Mouse (Mus musculus) forebrain, embryonic 15.5 days (tissue): ENCODE results near the gene Zcchc7. TPM values are rescaled to one million over a fixed set of nuclear protein-coding genes. Genes with fewer than 3 reads are reported as not detected.

Source experiments
- ATAC-seq: fragments of 200-750 bp; cut with Nextera tagmentation; replicated peaks from 2 replicates; pipeline ENCODE4 v1.8.0; 2017; ENCODE audit warnings: mild to moderate bottlenecking, moderate TSS enrichment, moderate library complexity
- H3K27ac ChIP-seq: fragments of 300-500 bp; sonication (generic); replicated peaks from 2 replicates; pipeline ENCODE4 v1.5.1; 2015; ENCODE audit warnings: mild to moderate bottlenecking, inconsistent platforms
- H3K27me3 ChIP-seq: fragments of 300-500 bp; sonication (generic); 2 replicates; pipeline ENCODE4 v1.6.1; 2015; ENCODE audit warnings: inconsistent platforms
- H3K36me3 ChIP-seq: fragments of 300-500 bp; sonication (generic); 2 replicates; pipeline ENCODE4 v1.6.1; 2015; ENCODE audit warnings: mild to moderate bottlenecking, inconsistent platforms
- H3K4me1 ChIP-seq: fragments of 300-500 bp; sonication (generic); 2 replicates; pipeline ENCODE4 v1.6.1; 2015; ENCODE audit warnings: inconsistent platforms
- H3K4me2 ChIP-seq: fragments of 300-500 bp; sonication (generic); replicated peaks from 2 replicates; pipeline ENCODE4 v1.6.1; 2015; ENCODE audit warnings: mild to moderate bottlenecking, inconsistent platforms
- H3K4me3 ChIP-seq: fragments of 300-500 bp; sonication (generic); 2 replicates; pipeline ENCODE4 v1.5.1; 2015; ENCODE audit warnings: mild to moderate bottlenecking, inconsistent platforms
- H3K9ac ChIP-seq: fragments of 300-500 bp; sonication (generic); replicated peaks from 2 replicates; pipeline ENCODE4 v1.6.1; 2015; ENCODE audit warnings: mild to moderate bottlenecking, inconsistent platforms
- H3K9me3 ChIP-seq: fragments of 300-500 bp; sonication (generic); 2 replicates; pipeline ENCODE4 v1.6.1; 2016; ENCODE audit warnings: inconsistent platforms
- WGBS: fragments of 180-500 bp; shearing (Covaris S2); methylation state at CpG from one replicate; pipeline ENCODE4 v1.1.7; 2015; ENCODE audit warnings: mixed read lengths; 5-methylcytosine and 5-hydroxymethylcytosine counted together
- polyA plus RNA-seq: library from polyadenylated mRNA; unstranded; fragments of >200 nt; fragmentation: Nextera tagmentation; extraction: Ambion mirVana; gene quantifications from 2 replicates; pipeline ENCODE4 v1.2.1, GENCODE M21; 2015

Zcchc7 gene
- polyA plus RNA-seq, 1 experiment from 2014 or later = 39.8 TPM

DNA sequence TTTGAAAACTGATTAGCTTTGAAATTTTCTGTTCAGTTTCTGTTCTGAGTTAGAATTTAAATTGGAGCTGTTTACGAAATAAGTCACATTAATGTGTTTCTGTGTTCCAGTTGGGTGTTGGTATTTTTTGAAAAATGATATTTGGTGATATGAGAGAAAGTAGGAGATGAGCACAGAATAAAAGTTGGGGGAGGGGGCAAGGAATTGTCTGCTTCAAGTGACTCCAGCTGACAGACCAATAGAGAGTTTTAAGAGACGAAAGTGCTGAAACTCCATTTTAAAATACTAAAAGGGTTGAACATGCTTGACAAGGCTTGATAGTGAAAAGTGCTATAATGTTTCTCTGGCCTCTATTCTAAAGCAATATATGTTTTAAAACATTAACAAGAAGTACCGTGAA lies 21.4 kb downstream of the Zcchc7 start:
- Histone ChIP-seq H3K4me3 (no peak overlapping the region), H3K27me3 (no peaks in the 10 kb centered on the region), H3K4me2 (no peak overlapping the region), H3K4me1 (peaks cover 2% of the 10 kb centered on the region; the same call in 1 of the 2 replicates), H3K9ac (no peak overlapping the region), H3K27ac (no peak overlapping the region), H3K9me3 (no peaks in the 10 kb centered on the region), H3K36me3 (no peaks in the 10 kb centered on the region)
- ATAC-seq = no peak
- WGBS = 76% methylated on average over 3 of the region's 3 CpGs

DNA sequence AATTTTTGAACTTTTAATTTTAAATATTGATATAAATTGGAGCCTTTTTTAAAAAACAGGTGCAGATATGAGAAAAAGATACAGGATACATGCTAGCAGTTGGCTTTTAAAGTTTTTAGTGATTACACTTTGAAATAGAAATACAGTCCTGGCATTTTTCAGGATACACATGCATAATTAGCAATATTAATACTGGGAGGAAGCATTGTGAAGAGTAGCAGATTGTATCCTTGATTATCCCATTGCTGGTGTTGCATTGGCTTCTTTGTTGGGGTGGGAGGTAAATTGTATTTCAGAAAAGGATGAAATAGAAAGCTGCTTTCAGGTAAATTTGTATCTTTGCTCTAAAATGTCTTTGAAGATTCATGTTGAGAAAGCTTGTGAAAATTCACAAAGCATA lies 22.0 kb downstream of the Zcchc7 start:
- H3K27me3 ChIP-seq = no peaks in the 10 kb centered on the region
- H3K4me1 ChIP-seq = peaks cover 2% of the 10 kb centered on the region; the same call in 1 of the 2 replicates
- ATAC-seq = no peak
- H3K36me3 ChIP-seq = no peaks in the 10 kb centered on the region
- no peak overlapping the region for H3K4me2 ChIP-seq
- no peaks in the 10 kb centered on the region for H3K9me3 ChIP-seq
- no peak overlapping the region for H3K27ac ChIP-seq
- no peak overlapping the region for H3K9ac ChIP-seq
- no peak overlapping the region for H3K4me3 ChIP-seq

DNA sequence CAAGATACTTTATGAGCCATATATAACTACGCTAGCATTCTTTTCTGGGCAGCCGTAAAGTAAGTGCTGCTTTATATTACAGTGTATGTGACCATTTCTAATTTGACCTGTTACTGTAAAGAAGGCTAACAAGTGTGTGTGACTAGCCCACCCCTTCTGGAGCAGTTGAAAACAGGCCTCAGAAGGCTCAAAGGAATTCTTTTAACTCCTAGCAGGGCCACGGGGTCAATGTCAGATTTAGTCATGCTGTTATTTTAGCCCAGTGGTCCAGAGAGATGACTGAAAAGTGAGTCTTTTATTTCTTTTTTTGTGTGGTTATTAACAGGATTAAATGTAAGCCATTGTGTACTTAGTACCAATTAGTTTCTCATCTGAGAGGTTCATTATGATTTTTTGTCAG lies 22.6 kb downstream of the Zcchc7 start:
- WGBS = 36% methylated on average over 3 of the region's 3 CpGs
- H3K27ac ChIP-seq = no peak overlapping the region
- H3K9me3 ChIP-seq = no peaks in the 10 kb centered on the region
- no peaks in the 10 kb centered on the region for H3K36me3 ChIP-seq
- H3K4me2 ChIP-seq = no peak overlapping the region
- H3K27me3 ChIP-seq = no peaks in the 10 kb centered on the region
- no peak overlapping the region for H3K4me3 ChIP-seq
- H3K4me1 ChIP-seq = peaks cover 2% of the 10 kb centered on the region; the same call in 1 of the 2 replicates
- ATAC-seq = no peak
- H3K9ac ChIP-seq = no peak overlapping the region

DNA sequence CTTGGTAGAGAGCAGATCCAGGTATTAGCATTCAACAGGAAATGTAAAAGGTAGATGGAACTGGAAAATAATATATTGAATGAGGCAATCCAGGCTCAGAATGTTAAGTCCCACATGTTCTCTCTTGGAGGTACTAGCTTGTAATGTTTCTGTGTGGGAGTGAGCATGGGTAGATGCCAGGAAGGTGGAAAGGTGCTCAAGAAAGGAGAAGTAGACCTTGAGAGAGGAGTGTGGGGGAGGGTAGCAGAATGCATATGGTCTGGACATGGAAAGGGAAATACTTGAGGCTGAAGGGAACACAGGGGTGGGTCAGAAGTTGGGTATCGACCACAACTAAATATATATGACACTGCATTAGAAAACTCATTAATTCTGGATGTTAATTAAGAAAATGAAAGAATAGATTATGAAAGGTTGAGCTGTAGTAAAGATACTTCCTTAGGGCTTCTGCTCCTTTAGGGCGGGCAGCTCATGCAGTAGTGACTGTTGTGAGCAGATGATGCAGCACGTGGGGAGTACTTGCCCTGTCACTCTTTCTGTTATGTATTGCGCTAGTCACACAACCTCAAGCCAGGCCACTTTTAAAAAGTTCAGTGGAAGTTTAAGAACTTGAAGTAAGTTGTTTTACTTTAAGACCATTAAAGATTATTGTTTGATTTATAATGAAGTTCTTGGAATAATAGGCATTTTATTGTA lies 24.9 kb downstream of the Zcchc7 start:
- WGBS = 61% methylated on average over 4 of the region's 4 CpGs
- ATAC-seq = no peak
- H3K27me3 ChIP-seq = no peaks in the 10 kb centered on the region

DNA sequence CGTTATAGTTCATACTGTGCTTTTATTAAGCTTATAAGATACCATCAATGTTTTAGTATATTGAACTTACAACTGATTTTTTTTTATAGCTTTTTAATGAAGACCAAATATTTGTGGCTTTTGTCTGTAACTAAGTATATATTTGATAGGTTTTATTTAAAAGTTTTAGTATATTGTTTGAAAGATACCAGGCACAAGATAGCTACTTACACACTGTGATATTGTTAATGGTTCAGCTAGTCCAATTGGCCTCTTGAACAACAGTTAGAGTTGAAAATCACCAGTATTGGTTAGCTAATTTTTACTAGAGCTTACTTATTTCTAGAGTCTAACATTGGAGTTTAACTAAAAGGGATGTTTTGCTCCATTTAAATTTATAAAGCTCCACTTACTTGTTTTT lies 25.8 kb downstream of the Zcchc7 start:
- 84% methylated on average over 1 of the region's 1 CpGs for WGBS
- H3K27me3 ChIP-seq = no peaks in the 10 kb centered on the region
- H3K36me3 ChIP-seq = no peaks in the 10 kb centered on the region
- H3K4me1 ChIP-seq = peaks cover 2% of the 10 kb centered on the region; the same call in 1 of the 2 replicates
- no peak overlapping the region for H3K4me2 ChIP-seq
- no peak overlapping the region for H3K4me3 ChIP-seq
- H3K9ac ChIP-seq = no peak overlapping the region
- ATAC-seq = no peak
- H3K27ac ChIP-seq = no peak overlapping the region
- H3K9me3 ChIP-seq = no peaks in the 10 kb centered on the region

More for the DNA sequence above, 24.9 kb downstream of the Zcchc7 start:
- H3K9me3 ChIP-seq = no peaks in the 10 kb centered on the region
- H3K27ac ChIP-seq = no peak overlapping the region
- no peaks in the 10 kb centered on the region for H3K36me3 ChIP-seq
- H3K4me3 ChIP-seq = no peak overlapping the region
- peaks cover 2% of the 10 kb centered on the region; the same call in 1 of the 2 replicates for H3K4me1 ChIP-seq
- H3K9ac ChIP-seq = no peak overlapping the region
- no peak overlapping the region for H3K4me2 ChIP-seq

DNA sequence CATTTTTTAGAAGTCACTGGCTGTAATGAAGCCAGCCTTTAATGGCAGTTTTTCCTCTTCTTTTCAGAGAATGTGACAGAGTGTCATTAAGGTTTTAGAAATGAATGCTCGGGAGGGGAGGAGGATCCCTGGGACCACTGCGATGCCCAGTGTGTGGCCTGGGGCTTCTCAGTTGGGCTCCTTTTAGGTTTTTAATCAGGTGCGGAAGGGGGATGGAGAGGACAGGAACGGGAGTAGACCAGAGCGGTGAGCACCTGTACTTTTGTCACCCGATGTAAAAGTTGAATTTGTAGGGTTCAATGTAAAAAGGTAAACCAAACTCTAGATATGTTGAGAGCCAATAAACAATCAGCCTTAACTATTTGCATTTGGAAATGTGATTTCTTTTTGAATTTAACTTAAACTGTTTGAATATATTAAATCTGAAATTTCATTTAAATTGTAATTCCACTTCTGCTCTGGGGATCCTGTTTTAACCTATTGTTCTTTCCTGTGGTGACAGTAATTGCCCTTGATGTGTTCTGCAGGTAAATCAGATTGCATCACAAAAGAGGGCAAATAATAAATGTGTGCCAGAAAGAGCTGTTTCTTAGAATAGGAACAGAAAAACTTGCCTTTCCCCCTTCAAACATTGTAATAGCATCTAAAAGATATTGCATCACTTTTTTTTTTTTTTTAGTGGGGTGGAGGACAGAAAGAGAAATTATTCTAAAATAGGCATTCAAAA lies 28.1 kb downstream of the Zcchc7 start:
- Histone ChIP-seq H3K4me3 (no peak overlapping the region), H3K4me2 (no peak overlapping the region), H3K4me1 (no peaks in the 10 kb centered on the region), H3K27ac (no peak overlapping the region), H3K9ac (no peak overlapping the region), H3K9me3 (no peaks in the 10 kb centered on the region), H3K27me3 (no peaks in the 10 kb centered on the region), H3K36me3 (no peaks in the 10 kb centered on the region)
- no peak for ATAC-seq
- WGBS = 12% methylated on average over 6 of the region's 6 CpGs

DNA sequence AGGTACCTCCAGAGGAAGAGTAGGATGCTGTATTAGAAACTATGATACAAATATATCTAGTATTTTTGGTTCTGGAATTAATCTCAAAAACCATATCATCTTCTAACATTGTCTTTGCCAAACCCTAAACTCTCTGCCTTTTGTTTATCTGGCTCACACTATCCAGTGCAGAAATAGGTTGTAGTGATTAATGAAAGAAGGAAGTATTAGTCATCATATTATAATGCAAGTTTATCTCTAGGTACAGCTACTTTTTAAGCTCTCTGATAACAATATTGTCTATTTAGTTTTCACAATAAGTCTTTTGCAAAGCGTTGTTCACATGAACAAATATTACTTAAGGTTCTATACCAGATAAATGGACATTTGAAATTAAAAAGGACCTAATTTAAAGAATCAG lies 57.2 kb downstream of the Zcchc7 start:
- ATAC-seq = no peak
- Histone ChIP-seq H3K27me3 (no peaks in the 10 kb centered on the region), H3K4me1 (no peaks in the 10 kb centered on the region), H3K9me3 (no peaks in the 10 kb centered on the region), H3K9ac (no peak overlapping the region), H3K27ac (no peak overlapping the region), H3K36me3 (no peaks in the 10 kb centered on the region), H3K4me3 (no peak overlapping the region), H3K4me2 (no peak overlapping the region)
- 92% methylated on average over 1 of the region's 1 CpGs for WGBS

DNA sequence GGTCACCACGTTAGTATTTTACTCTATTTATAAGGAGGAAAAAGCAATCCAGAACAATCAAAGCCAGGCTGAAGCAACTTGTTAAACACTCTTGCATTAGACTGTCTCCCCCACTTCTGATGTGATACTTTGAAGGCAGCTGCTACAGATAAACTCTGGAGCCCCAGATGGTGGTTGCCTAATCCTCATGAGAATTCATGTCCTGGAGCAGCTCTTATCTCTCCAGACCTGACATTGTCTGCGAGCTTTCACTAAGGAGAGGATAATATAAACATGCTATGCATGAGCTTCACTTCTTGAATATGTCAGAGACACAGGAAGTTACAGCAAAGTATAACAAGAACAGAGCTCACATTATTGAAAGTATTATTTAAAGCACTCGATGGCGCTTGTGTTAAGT lies 58.1 kb downstream of the Zcchc7 start:
- Histone ChIP-seq H3K9ac (no peak overlapping the region), H3K27ac (no peak overlapping the region), H3K36me3 (no peaks in the 10 kb centered on the region), H3K27me3 (no peaks in the 10 kb centered on the region), H3K4me1 (no peaks in the 10 kb centered on the region), H3K4me2 (no peak overlapping the region), H3K9me3 (no peaks in the 10 kb centered on the region), H3K4me3 (no peak overlapping the region)
- ATAC-seq = no peak
- WGBS = 65% methylated on average over 4 of the region's 4 CpGs

DNA sequence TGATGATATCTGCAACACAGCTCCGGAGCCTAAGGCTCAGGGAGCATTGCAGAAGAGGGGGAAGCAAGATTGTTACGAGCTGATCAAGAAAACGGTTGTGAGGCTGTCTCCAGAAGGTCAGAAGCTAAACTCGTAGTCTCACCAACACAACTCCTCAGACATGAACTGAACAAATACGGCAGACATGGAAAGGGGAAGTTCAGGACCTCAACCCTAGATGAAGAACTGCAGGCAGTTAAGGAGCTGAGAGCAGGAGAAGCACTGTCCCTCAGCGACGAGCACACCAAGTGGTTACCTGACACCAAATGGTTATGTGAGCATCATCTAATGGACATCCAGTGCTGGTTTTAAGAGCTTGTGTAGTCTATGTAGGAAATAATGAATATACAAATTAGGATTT lies 60.9 kb downstream of the Zcchc7 start:
- Histone ChIP-seq H3K4me3 (no peak overlapping the region), H3K27me3 (no peaks in the 10 kb centered on the region), H3K9me3 (no peaks in the 10 kb centered on the region), H3K9ac (no peak overlapping the region), H3K4me1 (no peaks in the 10 kb centered on the region), H3K4me2 (no peak overlapping the region), H3K27ac (no peak overlapping the region), H3K36me3 (no peaks in the 10 kb centered on the region)
- no peak for ATAC-seq
- 89% methylated on average over 7 of the region's 7 CpGs for WGBS

DNA sequence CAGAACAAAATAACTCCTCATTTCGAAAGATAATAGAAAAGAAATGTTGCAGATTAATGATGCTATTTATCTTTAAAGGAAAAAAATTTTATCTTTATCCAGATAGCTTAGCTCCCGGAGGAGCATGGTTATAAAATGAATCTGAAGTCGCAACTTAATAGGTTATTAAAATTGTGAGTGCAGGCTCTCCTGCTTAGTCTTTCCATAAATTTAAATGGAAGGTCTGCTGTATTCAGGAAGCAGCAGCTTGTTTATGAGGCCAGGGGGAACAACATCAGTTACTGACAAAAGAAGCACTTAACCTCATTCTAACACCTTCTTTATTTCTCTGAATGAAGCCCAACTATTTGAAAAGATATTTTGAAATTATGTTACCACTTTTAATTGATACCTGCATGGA lies 74.9 kb downstream of the Zcchc7 start:
- Histone ChIP-seq H3K36me3 (no peaks in the 10 kb centered on the region), H3K9me3 (no peaks in the 10 kb centered on the region), H3K27me3 (no peaks in the 10 kb centered on the region), H3K4me2 (no peak overlapping the region), H3K4me1 (no peaks in the 10 kb centered on the region), H3K4me3 (no peak overlapping the region), H3K9ac (no peak overlapping the region), H3K27ac (no peak overlapping the region)
- WGBS = 53% methylated on average over 3 of the region's 3 CpGs
- no peak for ATAC-seq

DNA sequence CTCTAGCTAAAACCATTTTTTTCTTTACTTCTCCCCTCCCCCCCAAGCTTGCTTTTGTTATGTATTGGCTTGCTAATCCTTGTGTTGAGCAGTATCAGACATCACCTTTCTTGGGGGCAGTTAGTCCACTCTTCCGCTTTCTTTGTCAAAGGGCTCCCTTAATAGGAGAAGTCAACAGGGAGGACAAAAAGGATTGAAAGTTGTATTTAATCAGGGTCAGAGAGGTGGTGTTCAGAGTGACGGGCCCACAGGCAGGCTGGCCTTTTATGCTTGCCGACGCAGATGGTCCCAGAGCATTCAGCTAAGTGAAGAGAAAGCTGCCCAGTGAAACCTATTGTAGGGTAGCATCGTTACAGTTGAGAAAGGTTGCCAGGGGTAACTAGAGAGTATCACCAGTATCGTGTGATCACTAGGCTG lies 96.2 kb downstream of the Zcchc7 start:
- Histone ChIP-seq H3K4me2 (no peak overlapping the region), H3K36me3 (no peaks in the 10 kb centered on the region), H3K4me3 (no peak overlapping the region), H3K27ac (no peak overlapping the region), H3K27me3 (no peaks in the 10 kb centered on the region), H3K9ac (no peak overlapping the region), H3K9me3 (no peaks in the 10 kb centered on the region), H3K4me1 (peaks cover 5% of the 10 kb centered on the region)
- 3% methylated on average over 6 of the region's 6 CpGs for WGBS
- ATAC-seq = no peak; the same call in 1 of the 2 replicates

DNA sequence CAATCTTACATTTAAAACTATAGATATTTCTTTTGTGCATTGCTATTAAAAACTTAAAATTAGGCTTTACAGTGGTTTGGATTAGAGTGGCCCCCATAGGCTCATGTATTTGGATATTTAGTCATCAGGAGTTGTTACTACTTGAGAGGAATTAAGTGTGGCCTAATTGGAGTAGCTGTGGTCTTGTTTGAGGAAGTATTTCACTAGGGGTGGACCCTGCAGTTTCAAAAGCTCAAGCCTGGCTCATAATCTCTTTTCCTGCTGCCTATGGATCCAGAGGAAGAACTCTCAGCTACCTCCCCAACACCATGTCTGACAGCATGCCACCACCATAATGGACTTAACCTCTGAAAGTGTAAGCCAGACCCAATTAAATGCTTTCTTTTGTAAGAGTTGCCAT lies 115.9 kb downstream of the Zcchc7 start:
- Histone ChIP-seq H3K4me1 (no peaks in the 10 kb centered on the region), H3K9me3 (no peaks in the 10 kb centered on the region), H3K9ac (no peak overlapping the region), H3K36me3 (no peaks in the 10 kb centered on the region), H3K4me3 (no peak overlapping the region), H3K4me2 (no peak overlapping the region), H3K27me3 (no peaks in the 10 kb centered on the region), H3K27ac (no peak overlapping the region)
- no peak for ATAC-seq

DNA sequence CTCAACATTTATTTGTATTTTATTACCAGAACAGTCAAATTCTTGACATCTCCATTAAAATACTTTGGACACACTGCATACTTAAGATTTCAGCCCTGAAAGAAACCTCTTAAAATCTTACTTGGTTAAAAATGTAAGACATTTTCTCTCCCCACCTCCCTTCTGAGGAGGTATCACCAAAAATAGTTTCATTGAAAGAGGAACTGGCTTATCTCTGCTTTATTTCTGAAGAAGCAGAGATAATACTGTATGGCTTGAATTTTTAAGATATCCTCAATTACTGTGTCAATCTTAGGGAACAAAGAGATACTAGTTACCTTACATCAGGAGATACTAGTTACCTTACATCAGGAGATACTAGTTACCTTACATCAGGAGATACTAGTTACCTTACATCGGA lies 116.4 kb downstream of the Zcchc7 start:
- H3K4me1 ChIP-seq = no peaks in the 10 kb centered on the region
- H3K4me2 ChIP-seq = no peak overlapping the region
- H3K4me3 ChIP-seq = no peak overlapping the region
- H3K9ac ChIP-seq = no peak overlapping the region
- no peaks in the 10 kb centered on the region for H3K27me3 ChIP-seq
- no peaks in the 10 kb centered on the region for H3K36me3 ChIP-seq
- ATAC-seq = no peak
- no peaks in the 10 kb centered on the region for H3K9me3 ChIP-seq
- WGBS = 98% methylated on average over 1 of the region's 1 CpGs
- no peak overlapping the region for H3K27ac ChIP-seq
